Mouse (Mus musculus): ENCODE measurements at regions not wholly inside any gene's neighbourhood (a gene's known extent, or its start where the extent isn't known, plus 50 kb on each side); places are given as distances from the start of the nearest gene placed in this dataset.

GRCm38 (mm10) chr17:88256599-88257544 is 183.6 kb upstream of the Foxn2 start:
- ATAC-seq = peak; percentile 21

GRCm38 (mm10) chr17:88258361-88258796 is 182.1 kb upstream of the Foxn2 start:
- peak; percentile 84 for ATAC-seq

- no peak for ATAC-seq
These were observed 180.3 kb upstream of the Foxn2 start for GRCm38 (mm10) chr17:88260176-88260575.

- no peak for ATAC-seq
These were observed 179.7 kb upstream of the Foxn2 start for GRCm38 (mm10) chr17:88260826-88261225.

GRCm38 (mm10) chr17:88261556-88261955 is 179.0 kb upstream of the Foxn2 start:
- no peak for ATAC-seq

GRCm38 (mm10) chr17:88262326-88263187 is 178.0 kb upstream of the Foxn2 start:
- ATAC-seq = no peak

GRCm38 (mm10) chr17:88265291-88265690 is 175.2 kb upstream of the Foxn2 start:
- no peak for ATAC-seq

- ATAC-seq = no peak
These were observed 172.3 kb upstream of the Foxn2 start for GRCm38 (mm10) chr17:88268216-88268615.

- ATAC-seq = no peak
These were observed 171.7 kb upstream of the Foxn2 start for GRCm38 (mm10) chr17:88268802-88269201.

GRCm38 (mm10) chr17:88270896-88271295 is 169.6 kb upstream of the Foxn2 start:
- ATAC-seq = no peak

- no peak for ATAC-seq
These were observed 168.3 kb upstream of the Foxn2 start for GRCm38 (mm10) chr17:88272161-88272560.

GRCm38 (mm10) chr17:88273520-88273919 is 167.0 kb upstream of the Foxn2 start:
- no peak for ATAC-seq

GRCm38 (mm10) chr17:88274003-88274698 is 166.4 kb upstream of the Foxn2 start:
- peak; percentile 94 for ATAC-seq

- ATAC-seq = peak; percentile 37
These were observed 165.6 kb upstream of the Foxn2 start for GRCm38 (mm10) chr17:88274720-88275433.

GRCm38 (mm10) chr17:88279656-88280055 is 160.9 kb upstream of the Foxn2 start:
- ATAC-seq = no peak

- no peak for ATAC-seq
These were observed 157.8 kb upstream of the Foxn2 start for GRCm38 (mm10) chr17:88282711-88283110.

- ATAC-seq = no peak
These were observed 156.0 kb upstream of the Foxn2 start for GRCm38 (mm10) chr17:88284477-88284876.

- ATAC-seq = no peak
These were observed 152.7 kb upstream of the Foxn2 start for GRCm38 (mm10) chr17:88287861-88288260.

GRCm38 (mm10) chr17:88297520-88297919 is 143.0 kb upstream of the Foxn2 start:
- ATAC-seq = no peak

- no peak for ATAC-seq
These were observed 136.5 kb upstream of the Foxn2 start for GRCm38 (mm10) chr17:88303991-88304390.

- ATAC-seq = no peak
These were observed 135.3 kb upstream of the Foxn2 start for GRCm38 (mm10) chr17:88305165-88305564.

- no peak for ATAC-seq
These were observed 134.2 kb upstream of the Foxn2 start for GRCm38 (mm10) chr17:88306325-88306724.
